Mouse (Mus musculus) testis, adult 2 months (tissue): ENCODE results near the gene Rpain.

Experiments
- CTCF ChIP-seq: fragments of 200-500 bp; IDR thresholded peaks from 2 replicates; pipeline ENCODE4 v1.5.1; 2012; ENCODE audit warnings: low read depth, mild to moderate bottlenecking, inconsistent platforms, low read length, moderate library complexity; ENCODE audit not compliant: control insufficient read depth, insufficient read depth, insufficient replicate concordance
- POLR2A ChIP-seq: fragments of 200-500 bp; IDR thresholded peaks from 2 replicates; pipeline ENCODE4 v1.6.1; 2012; ENCODE audit warnings: low read depth, mild to moderate bottlenecking, inconsistent platforms, low read length, moderate library complexity; ENCODE audit not compliant: control insufficient read depth

DNA sequence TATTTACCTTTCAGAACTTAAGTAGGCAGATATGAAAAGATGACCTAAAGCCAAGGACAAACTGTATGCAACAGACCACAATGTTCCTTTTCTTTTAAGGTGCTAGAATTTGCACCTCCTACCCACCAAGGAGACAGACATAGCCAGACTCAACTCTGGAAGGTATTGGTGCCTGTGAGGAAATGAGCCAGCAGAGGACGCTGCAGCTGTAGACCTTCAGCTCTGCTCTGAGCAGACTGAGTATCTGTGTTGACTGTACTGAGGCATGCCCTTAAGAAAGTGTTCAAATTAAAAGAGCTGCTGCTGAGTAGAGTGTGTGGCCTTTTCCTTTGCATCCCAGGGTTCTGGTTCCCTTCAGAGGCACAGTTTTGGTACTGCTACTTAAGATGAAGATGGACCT, 27.4 kb upstream of the Rpain start:
- TF ChIP-seq POLR2A (no peak), CTCF (no peak)
